Mouse (Mus musculus): ENCODE measurements at regions not wholly inside any gene's neighbourhood (a gene's known extent, or its start where the extent isn't known, plus 50 kb on each side); places are given as distances from the start of the nearest gene placed in this dataset.

GRCm38 (mm10) chr8:86975546-86975945, 90.5 kb upstream of the N4bp1 start:
- DNase-seq: no peak

- no peak for DNase-seq
Measured at GRCm38 (mm10) chr8:86971736-86972135, 86.7 kb upstream of the N4bp1 start.

GRCm38 (mm10) chr8:86969051-86969450, 84.0 kb upstream of the N4bp1 start:
- DNase-seq: no peak

GRCm38 (mm10) chr8:86967891-86968311, 82.8 kb upstream of the N4bp1 start:
- peak; percentile 45 for DNase-seq

- DNase-seq: no peak
Measured at GRCm38 (mm10) chr8:86961218-86962195, 76.4 kb upstream of the N4bp1 start.

Data from adrenal gland, adult 2 months (tissue).